Mouse (Mus musculus): ENCODE results near the gene Xrcc3. TPM values are rescaled to one million over a fixed set of nuclear protein-coding genes. Genes with fewer than 3 reads are reported as not detected.

Gene Xrcc3
- total RNA-seq, 2 experiments from 2014 or later, result 5.4 to 5.5 TPM

Other genes starting within 250 kb of the Xrcc3 start
- gene Mark3, start 239.3 kb downstream of the Xrcc3 start, total RNA-seq (2021), result 10 to 100 TPM; 62.1 to 72.5 TPM
- 10 to 100 TPM; 48.6 to 61.8 TPM for gene Ckb, start 141.5 kb downstream of the Xrcc3 start, total RNA-seq (2021)
- gene Trmt61a, start 135.8 kb downstream of the Xrcc3 start, total RNA-seq (2021), result 1 to 10 TPM; 7.3 to 7.9 TPM
- 10 to 100 TPM; 27.5 to 32.1 TPM for gene Bag5, start 100.6 kb downstream of the Xrcc3 start, total RNA-seq (2021)
- gene Apopt1, start 100.6 kb downstream of the Xrcc3 start, total RNA-seq (2021), result 10 to 100 TPM; 36.1 to 40.1 TPM
- gene Klc1, start 55.0 kb downstream of the Xrcc3 start, total RNA-seq (2021), result 100 to 1,000 TPM; 117 to 120 TPM
- 10 to 100 TPM; 35.8 TPM for gene Zfyve21, start 297 bp upstream of the Xrcc3 start, total RNA-seq (2021)
- 10 to 100 TPM; 13.1 to 15.8 TPM for gene Ppp1r13b, start 94.2 kb upstream of the Xrcc3 start, total RNA-seq (2021)
- 100 to 1,000 TPM; 830 to 852 TPM for gene Atp5mpl, start 153.1 kb upstream of the Xrcc3 start, total RNA-seq (2021)
- under 1 TPM; 0.44 to 0.49 TPM for gene Tdrd9, start 157.7 kb upstream of the Xrcc3 start, total RNA-seq (2021)
- gene Rd3l, start 167.4 kb upstream of the Xrcc3 start, total RNA-seq (2021), result not detected